Mouse (Mus musculus) kidney, adult 18-20 months (tissue): ENCODE data around the gene Cmtm7.
A peak's percentile ranks its signal among the peaks of the same experiment; 100 is the strongest.

Experiments used
- DNase-seq: peaks from one replicate; pipeline ENCODE4 v3.0.0; 2021

Cmtm7 gene

DNA sequence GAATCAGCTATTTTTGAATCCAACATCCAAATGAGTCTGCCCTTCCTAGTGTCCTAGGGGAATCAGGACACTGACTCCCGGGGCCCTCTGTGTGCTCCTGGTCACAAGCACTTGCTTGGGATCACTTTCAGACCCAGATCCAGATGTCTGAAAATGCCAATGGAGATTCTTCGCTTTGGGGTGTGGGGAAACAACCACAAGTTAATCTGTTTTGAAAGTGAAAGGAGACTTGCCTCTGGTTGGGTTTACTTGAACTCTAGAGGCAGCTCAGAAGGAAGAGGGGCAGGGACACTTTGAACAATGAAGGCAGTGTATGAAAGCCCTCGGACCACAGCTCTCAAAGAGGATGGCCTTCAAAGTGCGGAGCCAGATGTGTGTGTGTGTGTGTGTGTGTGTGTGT, 12.8 kb upstream of the Cmtm7 start:
- no peak for DNase-seq

- no peak for DNase-seq
These were observed 12.2 kb upstream of the Cmtm7 start for GRCm38 (mm10) chr9:114793764-114794295.

DNA sequence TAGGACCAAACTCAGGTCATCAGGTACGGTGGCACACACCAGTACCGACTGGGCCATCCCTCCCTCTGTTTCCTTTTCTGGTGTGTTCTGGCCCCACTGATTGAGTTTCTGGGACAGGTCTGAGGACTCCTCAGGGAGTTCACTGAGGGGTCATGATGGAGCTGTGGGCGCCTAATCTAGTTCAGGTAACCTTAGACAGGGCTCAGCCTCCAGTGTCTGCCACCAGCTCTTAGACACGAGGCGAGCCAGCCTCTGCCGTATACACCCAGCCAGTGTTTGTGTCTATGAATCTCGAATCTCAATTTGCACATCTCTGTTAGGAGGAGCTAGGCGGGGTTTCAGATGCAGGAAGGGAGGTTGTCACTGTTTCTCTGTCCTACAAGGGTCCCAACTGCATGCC, 8.3 kb upstream of the Cmtm7 start:
- DNase-seq, result no peak

DNA sequence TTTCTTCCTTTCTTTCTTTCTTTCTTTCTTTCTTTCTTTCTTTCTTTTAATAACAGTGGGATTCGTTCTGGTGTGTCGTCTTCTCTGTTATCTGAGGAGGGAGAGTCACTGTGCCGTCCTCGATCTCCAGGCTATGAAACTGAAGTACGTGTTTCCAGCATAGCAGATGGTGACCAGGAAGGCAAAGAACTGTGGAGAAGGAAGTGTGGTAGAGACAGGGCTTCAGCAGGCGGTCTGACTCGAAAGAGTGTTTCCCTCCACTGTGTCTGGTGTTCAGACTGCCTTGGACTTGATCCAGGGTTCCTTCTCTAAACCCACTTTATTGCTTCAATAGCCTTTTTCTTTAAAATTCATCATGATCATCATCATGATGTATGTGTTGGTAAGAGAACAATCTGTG, 7.9 kb upstream of the Cmtm7 start:
- no peak for DNase-seq

DNA sequence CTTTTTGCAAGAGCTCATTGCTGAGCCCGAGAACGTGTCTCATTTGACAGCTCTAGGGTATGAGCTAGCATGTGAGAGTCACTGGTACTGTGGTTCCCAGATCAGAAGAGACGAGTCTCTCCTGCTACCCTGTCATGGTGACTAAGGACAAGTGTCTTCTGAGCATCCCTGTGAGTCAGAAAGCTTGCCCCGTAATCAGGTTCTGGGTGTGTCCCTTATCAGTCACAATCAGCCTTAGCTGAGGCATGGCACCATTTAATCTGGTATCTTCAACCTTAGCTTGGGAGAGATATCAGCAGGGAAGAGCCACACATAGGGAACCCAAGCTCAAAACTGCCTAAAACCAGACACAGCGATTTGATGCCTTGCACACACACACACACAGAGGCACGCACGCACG, 7.0 kb upstream of the Cmtm7 start:
- no peak for DNase-seq

DNA sequence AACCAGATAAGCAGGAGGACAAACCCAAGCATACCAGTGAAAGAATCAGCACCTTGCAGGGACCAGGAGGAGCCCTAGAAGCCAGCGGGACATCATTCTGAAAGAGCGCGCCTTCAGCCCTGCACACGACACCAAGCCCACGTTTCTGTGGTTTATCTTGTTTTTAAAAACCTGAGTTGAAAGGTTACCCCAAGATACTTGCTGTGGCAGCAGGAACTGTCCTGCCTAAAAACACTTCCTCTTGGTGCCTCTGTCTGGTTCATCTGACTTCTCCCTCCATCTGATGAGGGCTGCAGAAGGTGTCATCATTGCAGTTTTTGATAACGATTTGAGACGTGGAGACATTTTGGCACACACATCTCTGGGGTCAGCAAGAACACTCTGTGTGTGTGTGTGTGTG, 6.1 kb upstream of the Cmtm7 start:
- no peak for DNase-seq

DNA sequence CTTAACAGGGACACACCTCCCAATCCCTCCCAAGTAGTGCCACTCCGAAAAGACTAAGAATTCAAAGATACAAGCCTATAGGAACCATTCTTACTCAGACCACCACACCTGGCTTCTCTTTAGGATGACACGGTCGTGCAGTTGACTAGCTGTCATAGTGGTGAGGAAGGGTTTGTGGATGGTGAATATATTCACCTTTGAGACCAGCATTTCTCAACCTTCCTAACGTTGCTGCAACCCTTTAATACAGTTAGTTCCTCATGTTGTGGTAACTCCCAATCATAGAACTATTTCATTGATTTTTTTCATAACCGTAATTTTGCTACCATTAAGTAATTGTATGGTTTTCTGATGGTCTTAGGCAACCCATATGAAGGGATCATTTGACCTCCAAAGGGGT, 5.5 kb upstream of the Cmtm7 start:
- no peak for DNase-seq

GRCm38 (mm10) chr9:114785432-114786125, 3.9 kb upstream of the Cmtm7 start:
- DNase-seq, result no peak

- peak; percentile 48 for DNase-seq
These were observed 720 bp downstream of the Cmtm7 start for GRCm38 (mm10) chr9:114780746-114781525.

DNA sequence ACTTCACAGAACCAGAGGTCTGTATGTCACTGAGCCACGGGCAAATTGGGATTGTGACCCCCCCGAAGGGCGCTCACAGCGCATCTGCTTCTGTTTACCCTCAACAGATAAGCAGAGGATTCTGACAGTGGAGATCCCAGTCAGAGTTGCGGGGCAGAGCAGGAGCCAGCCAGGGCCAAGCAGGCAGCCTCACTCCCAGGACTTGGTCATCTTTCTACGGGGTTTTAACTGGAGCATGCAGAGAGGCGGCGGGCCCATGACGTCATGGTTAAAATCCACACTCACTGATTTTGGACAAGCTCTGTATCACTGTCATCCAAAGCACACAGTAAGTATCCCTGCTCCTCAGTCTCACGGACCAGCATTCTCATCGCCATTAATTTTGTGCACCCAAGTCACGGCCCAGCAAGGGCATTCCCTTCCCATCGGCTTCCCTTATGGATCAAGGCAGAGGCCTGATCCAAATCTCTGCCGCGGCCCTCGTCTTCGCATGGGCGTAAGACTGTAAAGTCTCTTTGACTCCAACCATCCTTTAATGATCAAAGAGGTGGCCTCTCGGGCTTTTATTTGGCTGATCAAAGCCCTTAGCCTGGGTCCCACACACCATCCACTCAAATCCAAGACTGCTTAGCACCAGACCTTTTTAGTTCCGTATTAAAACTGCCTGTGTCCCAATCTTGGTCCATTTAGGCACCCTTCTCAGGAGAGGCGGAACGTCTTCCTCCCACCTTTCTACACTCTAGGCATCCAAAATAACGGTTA, 1.5 kb downstream of the Cmtm7 start:
- DNase-seq, result no peak

DNA sequence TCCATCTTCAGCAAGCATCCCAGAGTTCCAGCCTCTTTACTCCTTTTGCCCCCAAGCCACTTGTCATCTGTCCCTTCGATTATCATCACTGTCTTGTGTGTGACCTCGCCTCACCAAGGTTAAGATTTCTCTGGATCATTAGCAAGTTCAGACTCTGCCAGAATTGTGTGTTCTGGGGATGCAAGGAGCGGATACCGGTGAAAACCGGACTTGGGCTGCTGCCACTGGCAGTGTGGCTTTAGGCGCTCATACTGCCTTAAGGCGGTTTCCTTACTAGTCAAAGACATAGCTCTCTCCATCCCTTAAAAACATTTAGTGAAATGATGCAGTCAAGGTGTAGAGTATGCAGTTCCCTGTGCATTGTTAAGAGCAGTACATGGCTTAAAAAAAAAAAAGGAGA, 2.8 kb downstream of the Cmtm7 start:
- DNase-seq, result no peak

GRCm38 (mm10) chr9:114778047-114778390, 3.6 kb downstream of the Cmtm7 start:
- DNase-seq, result no peak

DNA sequence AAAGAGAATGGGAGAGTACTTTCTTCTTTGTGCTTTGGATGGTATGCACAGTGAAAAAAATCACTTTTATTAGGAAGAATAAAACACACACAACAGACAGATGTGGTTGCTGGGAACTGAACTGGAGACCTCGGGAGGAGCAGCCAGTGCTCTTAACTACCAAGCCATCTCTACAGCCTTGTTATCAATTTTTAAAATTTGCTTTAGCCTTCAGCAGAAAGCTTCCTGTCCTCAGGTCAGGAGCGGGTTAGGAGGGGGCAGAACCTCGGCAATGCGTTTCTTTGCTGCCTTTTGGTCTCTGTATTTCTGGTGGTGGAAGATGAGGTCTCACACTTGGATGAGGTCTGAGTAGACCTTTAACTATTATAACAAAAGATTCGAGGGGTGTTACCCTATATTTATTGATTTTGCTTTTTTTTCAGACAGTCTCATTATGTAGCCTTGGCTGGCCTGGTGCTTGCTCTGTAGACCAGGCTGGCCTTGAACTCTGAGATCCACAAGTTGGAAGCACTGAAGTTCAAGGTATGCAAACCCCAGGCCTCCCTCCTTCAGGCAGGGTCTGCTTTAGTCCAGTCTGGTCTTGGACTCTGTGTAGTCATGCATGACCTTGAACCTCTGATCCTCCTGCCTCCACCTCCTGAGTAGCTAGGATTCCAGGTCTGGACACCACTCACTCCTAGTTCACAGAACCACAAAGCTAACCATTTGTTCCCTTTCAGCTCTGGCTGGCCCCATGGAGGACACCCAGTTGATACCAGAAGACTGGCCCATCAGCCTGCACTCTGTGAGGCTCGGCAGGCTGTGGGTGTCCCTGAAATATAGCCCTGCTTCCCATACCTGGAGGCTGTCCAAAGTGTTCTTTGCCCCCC, 4.2 kb downstream of the Cmtm7 start:
- DNase-seq, result no peak

DNA sequence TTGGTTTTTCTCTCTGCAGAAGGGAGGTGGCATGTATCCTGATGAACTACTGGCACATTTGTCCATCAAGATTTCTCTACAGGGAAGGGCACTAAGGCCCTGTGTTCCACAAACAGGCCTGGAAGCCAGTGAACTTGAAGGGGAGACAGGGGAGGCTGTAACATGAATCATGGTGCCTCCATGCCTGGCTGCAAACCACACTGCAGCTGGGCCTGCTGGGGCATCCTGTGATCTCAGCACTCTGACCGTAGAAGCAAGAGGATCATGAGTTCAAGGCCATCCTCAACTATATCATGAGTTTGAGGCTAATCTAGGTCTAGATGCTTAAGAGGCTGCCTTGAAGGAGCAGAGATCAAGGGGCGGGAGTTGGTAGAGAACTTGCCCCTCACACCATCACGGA, 5.3 kb downstream of the Cmtm7 start:
- DNase-seq, result no peak

- no peak for DNase-seq
These were observed 6.4 kb downstream of the Cmtm7 start for GRCm38 (mm10) chr9:114775272-114775671.

GRCm38 (mm10) chr9:114774629-114775028, 7.0 kb downstream of the Cmtm7 start:
- DNase-seq, result no peak

DNA sequence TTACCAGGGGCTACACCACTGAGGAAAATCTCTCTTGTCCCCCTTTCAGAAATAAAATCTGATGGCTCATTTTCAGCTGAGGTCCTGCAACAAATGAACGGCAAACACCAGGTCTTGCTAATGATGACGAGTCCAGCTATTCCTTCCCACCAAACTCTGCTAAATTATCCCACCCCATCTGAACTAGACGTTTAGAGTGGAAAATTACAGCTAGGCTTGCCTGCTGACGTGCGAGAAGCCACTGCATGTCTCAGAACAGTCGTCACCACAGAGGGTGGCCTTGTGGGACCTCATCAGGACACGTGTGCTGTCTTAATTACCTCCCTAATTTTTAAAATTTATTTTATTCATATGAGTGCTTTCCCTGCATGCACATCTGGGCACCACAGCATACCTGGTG, 10.1 kb downstream of the Cmtm7 start:
- DNase-seq, result no peak

GRCm38 (mm10) chr9:114770224-114770623, 11.4 kb downstream of the Cmtm7 start:
- DNase-seq, result no peak

GRCm38 (mm10) chr9:114768066-114768465, 13.6 kb downstream of the Cmtm7 start:
- DNase-seq, result no peak

DNA sequence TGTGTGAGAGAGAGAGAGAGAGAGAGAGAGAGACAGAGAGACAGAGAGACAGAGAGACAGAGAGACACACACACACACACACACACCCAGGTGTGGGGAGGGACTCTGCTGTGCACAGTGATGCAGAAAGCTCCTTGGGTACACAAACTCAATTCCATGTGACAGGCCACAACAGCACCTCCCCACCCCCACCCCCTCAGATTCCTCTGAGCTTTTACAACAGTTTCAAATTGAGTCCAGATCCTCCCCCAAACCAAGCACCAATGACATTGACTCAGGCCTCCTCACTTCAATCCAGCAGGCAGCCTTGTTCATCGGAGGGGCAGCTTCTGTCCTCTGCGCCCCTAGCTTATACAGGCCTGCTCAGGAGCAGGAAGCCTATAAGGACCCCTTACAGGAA, 14.1 kb downstream of the Cmtm7 start:
- DNase-seq, result no peak

GRCm38 (mm10) chr9:114767030-114767429, 14.6 kb downstream of the Cmtm7 start:
- no peak for DNase-seq

DNA sequence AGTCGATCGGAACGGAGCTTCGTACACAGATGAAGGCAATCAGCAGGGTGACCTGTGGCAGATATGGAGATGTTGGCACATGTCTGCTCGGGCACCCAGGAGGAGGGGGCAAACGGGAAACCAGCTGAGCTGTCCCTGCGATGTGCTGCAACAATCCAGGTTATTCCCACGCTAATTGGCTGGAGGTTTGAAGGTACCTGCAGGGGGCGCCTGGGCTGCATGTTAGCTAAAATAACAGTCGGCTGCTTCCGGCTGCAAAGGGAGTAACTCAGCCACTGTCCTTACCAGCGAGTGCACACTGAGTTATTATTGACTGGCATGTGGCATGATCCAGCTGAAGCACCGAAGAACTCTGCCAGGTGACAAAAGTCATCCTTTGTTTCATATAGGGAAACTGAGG, 18.3 kb downstream of the Cmtm7 start:
- peak; percentile 38 for DNase-seq

DNA sequence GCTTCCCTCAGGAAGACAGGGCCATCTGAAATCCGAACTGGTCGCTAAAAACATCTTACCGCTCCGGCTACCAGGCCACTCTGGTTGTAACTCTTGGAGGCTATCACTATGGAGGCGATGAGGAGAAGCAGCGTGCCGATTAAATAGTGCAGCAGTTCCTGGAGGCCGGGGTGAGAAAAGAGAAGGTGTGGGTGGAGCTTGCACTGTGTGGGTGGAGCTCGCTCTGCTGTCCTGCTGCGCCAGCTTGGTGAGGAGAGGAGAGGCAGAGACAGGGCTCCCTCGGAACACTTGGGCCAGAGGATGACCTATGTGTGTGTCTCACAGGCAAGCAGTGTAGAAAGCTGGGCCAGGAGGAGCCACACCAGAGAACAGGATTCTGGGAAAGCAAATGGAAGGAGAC, 19.8 kb downstream of the Cmtm7 start:
- no peak for DNase-seq
